Mouse (Mus musculus): ENCODE measurements around the gene Tmtc2.

- TF ChIP-seq CTCF (IDR thresholded peaks at IDR 0.05; ENCODE audit: low read depth, low read length) (no peak), POLR2A (IDR thresholded peaks at IDR 0.05; ENCODE audit: extremely low read depth, insufficient read depth, low read length) (no peak)
Observed at GRCm38 (mm10) chr10:105222904-105223303, 351.3 kb downstream of the Tmtc2 start.
